Mouse (Mus musculus) heart, embryonic 14.5 days (tissue): ENCODE data around the gene Ahsa1. TPM values are rescaled to one million over a fixed set of nuclear protein-coding genes. Genes with fewer than 3 reads are reported as not detected.

Experiments
- ATAC-seq: fragments of 200-750 bp; cut with Nextera tagmentation; 2 replicates; pipeline ENCODE4 v1.8.0; 2017; ENCODE audit warnings: low read depth, moderate TSS enrichment; ENCODE audit not compliant: insufficient number of reproducible peaks, insufficient read depth, low FRiP score
- H3K27ac ChIP-seq, 2 experiments: fragments of 200-500 bp in 1 of 2; fragments of 300-500 bp in 1 of 2; sonication (generic) in 1 of 2; replicated peaks in 1 of 2; 2 replicates each; pipeline ENCODE4 v1.5.1; 2012 to 2014; ENCODE audit warnings: low read depth in 2 of 2, low read length in 2 of 2, control low read depth in 1 of 2, mild to moderate bottlenecking in 1 of 2, mixed read lengths in 1 of 2; ENCODE audit not compliant: control insufficient read depth in 1 of 2, insufficient read depth in 1 of 2
- H3K27me3 ChIP-seq: fragments of 300-500 bp; sonication (generic); 2 replicates; pipeline ENCODE4 v1.6.1; 2014; ENCODE audit warnings: mild to moderate bottlenecking, low read length, control low read depth; ENCODE audit not compliant: control insufficient read depth, insufficient read depth
- H3K36me3 ChIP-seq: fragments of 300-500 bp; sonication (generic); 2 replicates; pipeline ENCODE4 v1.6.1; 2014; ENCODE audit warnings: mild to moderate bottlenecking, control low read depth, low read length, mixed read lengths; ENCODE audit not compliant: control insufficient read depth, insufficient read depth
- H3K4me1 ChIP-seq, 2 experiments: fragments of 200-500 bp in 1 of 2; fragments of 300-500 bp in 1 of 2; sonication (generic) in 1 of 2; 2 replicates each; pipeline ENCODE4 v1.6.1; 2012 to 2014; ENCODE audit warnings: low read length in 2 of 2, control low read depth in 1 of 2, mixed read lengths in 1 of 2; ENCODE audit not compliant: control insufficient read depth in 2 of 2, insufficient read depth in 2 of 2
- H3K4me2 ChIP-seq: fragments of 300-500 bp; sonication (generic); 2 replicates; pipeline ENCODE4 v1.6.1; 2014; ENCODE audit warnings: mild to moderate bottlenecking, low read length
- H3K4me3 ChIP-seq, 2 experiments: fragments of 200-500 bp in 1 of 2; fragments of 300-500 bp in 1 of 2; sonication (generic) in 1 of 2; 2 replicates each; pipeline ENCODE4 v1.5.1; 2012 to 2014; ENCODE audit warnings: low read length in 2 of 2, mild to moderate bottlenecking in 2 of 2, control low read depth in 1 of 2, low read depth in 1 of 2, moderate library complexity in 1 of 2; ENCODE audit not compliant: control insufficient read depth in 1 of 2, insufficient read depth in 1 of 2
- H3K9ac ChIP-seq: fragments of 300-500 bp; sonication (generic); 2 replicates; pipeline ENCODE4 v1.6.1; 2014; ENCODE audit warnings: mild to moderate bottlenecking, low read length
- H3K9me3 ChIP-seq: fragments of 300-500 bp; sonication (generic); 2 replicates; pipeline ENCODE4 v1.6.1; 2016; ENCODE audit warnings: low read length, control low read depth; ENCODE audit not compliant: control insufficient read depth
- WGBS: fragments of 180-500 bp; shearing (Covaris S2); extraction: QIAGEN DNeasy Blood & Tissue Kit; methylation state at CpG from one replicate; pipeline ENCODE4 v1.1.7; 2014; 5-methylcytosine and 5-hydroxymethylcytosine counted together
- polyA plus RNA-seq: library from polyadenylated mRNA; unstranded; fragments of >200 nt; fragmentation: Nextera tagmentation; extraction: Ambion mirVana; gene quantifications from 2 replicates; pipeline ENCODE4 v1.2.1, GENCODE M21; 2014

Gene Ahsa1
- polyA plus RNA-seq: 150 and 167 TPM in 2 replicates

- peaks cover 63% of the 10 kb centered on the region for H3K36me3 ChIP-seq
Observed at GRCm38 (mm10) chr12:87266108-87266826, at the start of gene Ahsa1, which contains the start of gene Vipas39. TSS of gene Ahsa1 (plus strand) at chr12:87266479. TSS of gene Vipas39 (minus strand) at chr12:87266256.

GRCm38 (mm10) chr12:87217596-87217995, 48.7 kb upstream of the Ahsa1 start:
- Histone ChIP-seq H3K27ac (no peak overlapping the region), H3K4me1 (peaks cover 0 to 7% of the 10 kb centered on the region in 2 experiments; a peak in 2 of 4 replicates), H3K4me3 (no peak overlapping the region), H3K27me3 (no peaks in the 10 kb centered on the region), H3K9me3 (no peaks in the 10 kb centered on the region), H3K36me3 (no peaks in the 10 kb centered on the region), H3K4me2 (no peak overlapping the region), H3K9ac (no peak overlapping the region)
- no peak for ATAC-seq

More at GRCm38 (mm10) chr12:87266108-87266826, at the start of gene Ahsa1, which contains the start of gene Vipas39:
- peak within 1 kb of the TSS; percentile 81 for H3K4me2 ChIP-seq
- no peaks in the 10 kb centered on the region for H3K27me3 ChIP-seq
- no peaks in the 10 kb centered on the region for H3K9me3 ChIP-seq
- peak within 1 kb of the TSS; percentile 89 to 92 for H3K27ac ChIP-seq
- peak; percentile 94 for ATAC-seq
- peak within 1 kb of the TSS; percentile 93 for H3K9ac ChIP-seq
- under 1% methylated on average over 31 of the region's 31 CpGs for WGBS
- peaks cover 5 to 15% of the 10 kb centered on the region in 2 experiments for H3K4me1 ChIP-seq
- peak within 1 kb of the TSS; percentile 85 for H3K4me3 ChIP-seq

GRCm38 (mm10) chr12:87219362-87219761, 46.9 kb upstream of the Ahsa1 start:
- H3K4me3 ChIP-seq: no peak overlapping the region
- ATAC-seq: no peak
- WGBS: 53% methylated on average over 7 of the region's 7 CpGs
- H3K9me3 ChIP-seq: no peaks in the 10 kb centered on the region
- H3K4me2 ChIP-seq: no peak overlapping the region
- no peak overlapping the region for H3K27ac ChIP-seq
- no peaks in the 10 kb centered on the region for H3K36me3 ChIP-seq
- H3K9ac ChIP-seq: no peak overlapping the region
- peaks cover 0 to 7% of the 10 kb centered on the region in 2 experiments; a peak in 2 of 4 replicates for H3K4me1 ChIP-seq
- H3K27me3 ChIP-seq: no peaks in the 10 kb centered on the region

GRCm38 (mm10) chr12:87224950-87225349, 41.3 kb upstream of the Ahsa1 start:
- Histone ChIP-seq H3K27me3 (no peaks in the 10 kb centered on the region), H3K9ac (no peak overlapping the region), H3K36me3 (no peaks in the 10 kb centered on the region), H3K4me2 (peak overlapping the region; percentile 28), H3K4me3 (no peak overlapping the region), H3K27ac (no peak overlapping the region), H3K4me1 (no peaks in the 10 kb centered on the region; a peak in 2 of 4 replicates), H3K9me3 (no peaks in the 10 kb centered on the region; the same call in 1 of the 2 replicates)
- no peak for ATAC-seq
- WGBS: 62% methylated on average over 10 of the region's 10 CpGs

GRCm38 (mm10) chr12:87226801-87227200, 39.5 kb upstream of the Ahsa1 start:
- Histone ChIP-seq H3K4me3 (no peak overlapping the region), H3K27ac (no peak overlapping the region), H3K4me1 (no peaks in the 10 kb centered on the region; a peak in 2 of 4 replicates), H3K9me3 (no peaks in the 10 kb centered on the region; the same call in 1 of the 2 replicates), H3K4me2 (no peak overlapping the region), H3K27me3 (no peaks in the 10 kb centered on the region), H3K36me3 (no peaks in the 10 kb centered on the region), H3K9ac (no peak overlapping the region)
- ATAC-seq: no peak
- 70% methylated on average over 7 of the region's 7 CpGs for WGBS

GRCm38 (mm10) chr12:87229633-87230032, 36.6 kb upstream of the Ahsa1 start:
- no peak overlapping the region for H3K4me2 ChIP-seq
- WGBS: 89% methylated on average over 2 of the region's 2 CpGs
- no peaks in the 10 kb centered on the region; a peak in 2 of 4 replicates for H3K4me1 ChIP-seq
- H3K27ac ChIP-seq: no peak overlapping the region
- H3K9ac ChIP-seq: no peak overlapping the region
- no peak for ATAC-seq
- no peaks in the 10 kb centered on the region; the same call in 1 of the 2 replicates for H3K9me3 ChIP-seq
- no peaks in the 10 kb centered on the region for H3K36me3 ChIP-seq
- no peak overlapping the region for H3K4me3 ChIP-seq
- H3K27me3 ChIP-seq: no peaks in the 10 kb centered on the region

- H3K36me3 ChIP-seq: no peaks in the 10 kb centered on the region
- no peak overlapping the region for H3K4me3 ChIP-seq
- no peaks in the 10 kb centered on the region for H3K27me3 ChIP-seq
- ATAC-seq: no peak
- no peak overlapping the region for H3K9ac ChIP-seq
- no peak overlapping the region for H3K27ac ChIP-seq
- H3K4me1 ChIP-seq: no peaks in the 10 kb centered on the region
- H3K9me3 ChIP-seq: no peaks in the 10 kb centered on the region; the same call in 1 of the 2 replicates
- no peak overlapping the region for H3K4me2 ChIP-seq
Observed at GRCm38 (mm10) chr12:87230379-87230895, 35.8 kb upstream of the Ahsa1 start.
